Comparison of ENCODE assay signal across 8 mouse cellular contexts in genomic region chr6:72439355-72440185, GRCm38 (mm10). TPM values are rescaled to one million over a fixed set of nuclear protein-coding genes. Genes with fewer than 3 reads are reported as not detected.
DNase-seq lines count a peak whose midpoint lies in the region; ATAC-seq lines count a peak whose summit lies in the region.

Gene Mat2a (minus strand): TSS chr6:72439558.

- peak; percentile 92 for ATAC-seq in hindbrain, embryonic 14.5 days (ENCODE audit: low FRiP score)

- H3K4me3 ChIP-seq in hindbrain, embryonic 14.5 days (replicated peaks; ENCODE audit: low read length) = peak within 1 kb of the TSS; percentile 91

- peak; percentile 96 for DNase-seq in R1 (ENCODE audit: low read depth, low spot score)
- DNase-seq in cerebellum, postnatal 25 days = peak; percentile 97 to 98
- DNase-seq in frontal cortex, postnatal 25 days (ENCODE audit: low spot score in 2 of 2) = peak; percentile 92 to 95
- peak; percentile 98 for DNase-seq in hindbrain, embryonic 14.5 days (ENCODE audit: low spot score)
- peak; percentile 94 for DNase-seq in left cerebral cortex, adult 11 months (ENCODE audit: low spot score)
- peak; percentile 96 for DNase-seq in lung, postnatal 4 days
- DNase-seq in retina, postnatal 7 days (ENCODE audit: low read depth, low spot score) = peak; percentile 92
- peak; percentile 97 for DNase-seq in urinary bladder, adult 2 months (ENCODE audit: low spot score)

- H3K4me1 ChIP-seq in hindbrain, embryonic 14.5 days (replicated peaks; ENCODE audit: control insufficient read depth, insufficient read depth, low read length) = peaks cover 37% of the 10 kb centered on the region

- H3K27ac ChIP-seq in hindbrain, embryonic 14.5 days = peak within 1 kb of the TSS; percentile 100

- under 1% methylated on average over 74 of the region's 77 CpGs for WGBS in hindbrain, embryonic 14.5 days

- H3K36me3 ChIP-seq in hindbrain, embryonic 14.5 days (replicated peaks; ENCODE audit: control insufficient read depth, insufficient read depth) = peaks cover 30% of the 10 kb centered on the region

- H3K27me3 ChIP-seq in hindbrain, embryonic 14.5 days (ENCODE audit: control insufficient read depth, insufficient read depth, low read length) = no peaks in the 10 kb centered on the region

- H3K4me2 ChIP-seq in hindbrain, embryonic 14.5 days (replicated peaks) = peak within 1 kb of the TSS; percentile 99

- H3K9me3 ChIP-seq in hindbrain, embryonic 14.5 days (ENCODE audit: control insufficient read depth, low read length) = no peaks in the 10 kb centered on the region

- H3K9ac ChIP-seq in hindbrain, embryonic 14.5 days = peak within 1 kb of the TSS; percentile 100

RNA-seq across cellular contexts. Expression of gene Mat2a, which starts in this region (rescaled TPM):
- polyA plus RNA-seq in hindbrain, embryonic 14.5 days (2014; fragmentation: Nextera tagmentation; extraction: Ambion mirVana) = 336 and 338 TPM in 2 replicates
- polyA plus RNA-seq in urinary bladder, adult 2 months (2012; rRNA removed) = 176 and 243 TPM in 2 replicates

Comparison
In these comparisons a context has a peak if more than half of its experiments do, and no peak if none do; other contexts are left out.
1. Peak in every context shown above with its lines: DNase-seq, ATAC-seq, H3K4me3 ChIP-seq and H3K27ac ChIP-seq.